Mouse (Mus musculus) stomach, postnatal 0 days (tissue): Measurements from ENCODE around the gene Alpk1. TPM values are rescaled to one million over a fixed set of nuclear protein-coding genes. Genes with fewer than 3 reads are reported as not detected.

Experiments
- ATAC-seq: fragments of 200-750 bp; cut with Nextera tagmentation; 2 replicates; pipeline ENCODE4 v1.8.0; 2017; ENCODE audit not compliant: low FRiP score, low TSS enrichment
- DNase-seq: peaks from one replicate; pipeline ENCODE4 v3.0.0-alpha.2; 2016; ENCODE audit warnings: low spot score
- H3K27ac ChIP-seq: fragments of 300-500 bp; sonication (generic); replicated peaks from 2 replicates; pipeline ENCODE4 v1.5.1; 2014; ENCODE audit warnings: mild to moderate bottlenecking, control low read depth
- H3K27me3 ChIP-seq: fragments of 300-500 bp; sonication (generic); 2 replicates; pipeline ENCODE4 v1.6.1; 2014; ENCODE audit warnings: low read length; ENCODE audit not compliant: control insufficient read depth, insufficient read depth
- H3K36me3 ChIP-seq: fragments of 300-500 bp; sonication (generic); 2 replicates; pipeline ENCODE4 v1.6.1; 2014; ENCODE audit warnings: low read length, mixed read lengths; ENCODE audit not compliant: control insufficient read depth, insufficient read depth
- H3K4me1 ChIP-seq: fragments of 300-500 bp; sonication (generic); replicated peaks from 2 replicates; pipeline ENCODE4 v1.6.1; 2014; ENCODE audit warnings: antibody characterized with exemption; ENCODE audit not compliant: control insufficient read depth, insufficient read depth
- H3K4me2 ChIP-seq: fragments of 300-500 bp; sonication (generic); replicated peaks from 2 replicates; pipeline ENCODE4 v1.6.1; 2014; ENCODE audit warnings: low read depth, mild to moderate bottlenecking, control low read depth, moderate library complexity
- H3K4me3 ChIP-seq: fragments of 300-500 bp; sonication (generic); 2 replicates; pipeline ENCODE4 v1.5.1; 2014; ENCODE audit warnings: low read depth, low read length, control low read depth
- H3K9ac ChIP-seq: fragments of 300-500 bp; sonication (generic); 2 replicates; pipeline ENCODE4 v1.6.1; 2014; ENCODE audit warnings: mild to moderate bottlenecking, low read length, control low read depth, mixed read lengths
- H3K9me3 ChIP-seq: fragments of 300-500 bp; sonication (generic); 2 replicates; pipeline ENCODE4 v1.6.1; 2016; ENCODE audit warnings: low read length; ENCODE audit not compliant: control insufficient read depth
- CTCF ChIP-seq: IDR thresholded peaks from 2 replicates; pipeline ENCODE4 v1.5.1; 2016; ENCODE audit warnings: antibody characterized with exemption, low read depth, mild to moderate bottlenecking, moderate library complexity
- EP300 ChIP-seq: optimal IDR thresholded peaks from 2 replicates; pipeline ENCODE3; 2016; ENCODE audit warnings: antibody characterized with exemption
- WGBS: fragments of 180-500 bp; shearing (Covaris S2); extraction: QIAGEN DNeasy Blood & Tissue Kit; methylation state at CpG from one replicate; pipeline ENCODE4 v1.1.7; 2014; 5-methylcytosine and 5-hydroxymethylcytosine counted together
- polyA plus RNA-seq: library from polyadenylated mRNA; unstranded; fragments of >200 nt; fragmentation: Nextera tagmentation; extraction: Ambion mirVana; gene quantifications from 2 replicates; pipeline ENCODE4 v1.2.1, GENCODE M21; 2015

Gene Alpk1
- polyA plus RNA-seq, 1 experiment from 2014 or later, result 1.5 TPM

GRCm38 (mm10) chr3:127728851-127729512 lies 51.3 kb downstream of the Alpk1 start:
- H3K27ac ChIP-seq, result no peak overlapping the region
- H3K4me1 ChIP-seq, result no peaks in the 10 kb centered on the region
- ATAC-seq, result no peak
- H3K27me3 ChIP-seq, result no peaks in the 10 kb centered on the region
- no peak overlapping the region for H3K4me3 ChIP-seq
- no peak for TF ChIP-seq EP300
- TF ChIP-seq CTCF, result no peak
- H3K9me3 ChIP-seq, result no peaks in the 10 kb centered on the region
- H3K9ac ChIP-seq, result no peak overlapping the region
- 88% methylated on average over 17 of the region's 17 CpGs for WGBS
- DNase-seq, result no peak
- no peak overlapping the region for H3K4me2 ChIP-seq
- H3K36me3 ChIP-seq, result no peaks in the 10 kb centered on the region

- TF ChIP-seq CTCF (no peak), EP300 (no peak)
- Histone ChIP-seq H3K36me3 (no peaks in the 10 kb centered on the region), H3K4me3 (no peak overlapping the region), H3K9me3 (no peaks in the 10 kb centered on the region), H3K4me1 (no peaks in the 10 kb centered on the region), H3K9ac (no peak overlapping the region), H3K27me3 (no peaks in the 10 kb centered on the region), H3K27ac (no peak overlapping the region), H3K4me2 (no peak overlapping the region)
- DNase-seq (no peak), ATAC-seq (no peak)
- 87% methylated on average over 9 of the region's 9 CpGs for WGBS
Observed at GRCm38 (mm10) chr3:127728046-127728445, 52.3 kb downstream of the Alpk1 start.

- H3K9ac ChIP-seq, result no peak overlapping the region
- H3K36me3 ChIP-seq, result no peaks in the 10 kb centered on the region
- no peak for TF ChIP-seq EP300
- H3K4me3 ChIP-seq, result no peak overlapping the region
- WGBS, result 53% methylated on average over 4 of the region's 4 CpGs
- no peak overlapping the region for H3K4me2 ChIP-seq
- no peaks in the 10 kb centered on the region for H3K4me1 ChIP-seq
- DNase-seq (no peak), ATAC-seq (no peak)
- no peak overlapping the region for H3K27ac ChIP-seq
- no peaks in the 10 kb centered on the region for H3K9me3 ChIP-seq
- H3K27me3 ChIP-seq, result no peaks in the 10 kb centered on the region
Observed at GRCm38 (mm10) chr3:127720948-127721347, 59.4 kb downstream of the Alpk1 start.

GRCm38 (mm10) chr3:127720050-127720449 lies 60.3 kb downstream of the Alpk1 start:
- DNase-seq (no peak), ATAC-seq (no peak)
- Histone ChIP-seq H3K9ac (no peak overlapping the region), H3K9me3 (no peaks in the 10 kb centered on the region), H3K27ac (no peak overlapping the region), H3K4me2 (no peak overlapping the region), H3K36me3 (no peaks in the 10 kb centered on the region), H3K4me1 (no peaks in the 10 kb centered on the region), H3K27me3 (no peaks in the 10 kb centered on the region), H3K4me3 (no peak overlapping the region)
- WGBS, result 45% methylated on average over 6 of the region's 6 CpGs
- TF ChIP-seq CTCF (no peak), EP300 (no peak)

- WGBS, result 36% methylated on average over 5 of the region's 5 CpGs
Observed at GRCm38 (mm10) chr3:127719601-127720000, 60.7 kb downstream of the Alpk1 start.

GRCm38 (mm10) chr3:127716759-127717158 lies 63.6 kb downstream of the Alpk1 start:
- H3K4me2 ChIP-seq, result no peak overlapping the region
- H3K36me3 ChIP-seq, result no peaks in the 10 kb centered on the region
- ATAC-seq (no peak), DNase-seq (no peak)
- TF ChIP-seq CTCF (no peak), EP300 (no peak)
- no peaks in the 10 kb centered on the region for H3K9me3 ChIP-seq
- no peak overlapping the region for H3K9ac ChIP-seq
- H3K27ac ChIP-seq, result no peak overlapping the region
- H3K27me3 ChIP-seq, result no peaks in the 10 kb centered on the region
- 35% methylated on average over 2 of the region's 2 CpGs for WGBS
- no peaks in the 10 kb centered on the region for H3K4me1 ChIP-seq
- no peak overlapping the region for H3K4me3 ChIP-seq

More at GRCm38 (mm10) chr3:127719601-127720000, 60.7 kb downstream of the Alpk1 start:
- H3K36me3 ChIP-seq, result no peaks in the 10 kb centered on the region
- DNase-seq (no peak), ATAC-seq (no peak)
- no peaks in the 10 kb centered on the region for H3K27me3 ChIP-seq
- TF ChIP-seq CTCF (no peak), EP300 (no peak)
- no peaks in the 10 kb centered on the region for H3K4me1 ChIP-seq
- H3K27ac ChIP-seq, result no peak overlapping the region
- H3K4me3 ChIP-seq, result no peak overlapping the region
- H3K9ac ChIP-seq, result no peak overlapping the region
- H3K9me3 ChIP-seq, result no peaks in the 10 kb centered on the region
- H3K4me2 ChIP-seq, result no peak overlapping the region
